Mouse (Mus musculus): ENCODE data around the gene Kcnc4. TPM values are rescaled to one million over a fixed set of nuclear protein-coding genes. Genes with fewer than 3 reads are reported as not detected.

Kcnc4 gene
- polyA plus RNA-seq, 2 experiments, result not detected

DNA sequence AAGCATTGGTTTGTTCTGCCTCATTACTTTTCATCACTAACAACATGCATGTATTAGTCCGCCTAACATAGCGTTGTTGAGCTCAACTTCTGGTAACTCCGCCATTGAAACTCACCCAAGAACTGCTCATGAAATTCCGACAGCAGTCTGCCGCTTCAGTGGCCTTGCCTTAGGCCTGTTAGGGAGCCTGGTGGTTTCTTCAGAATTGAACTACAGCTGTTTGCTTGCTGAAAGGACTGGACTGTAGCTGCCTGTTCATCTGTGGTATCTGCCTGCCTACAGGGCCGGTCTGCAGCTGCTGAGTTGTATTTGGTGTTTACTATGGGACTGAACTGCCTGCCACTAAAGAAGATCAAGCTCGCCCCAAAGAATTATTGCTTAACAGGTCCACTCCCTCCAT is 58.0 kb downstream of the Kcnc4 start:
- ATAC-seq (ENCODE audit: insufficient read depth) (no peak), DNase-seq (ENCODE audit: low read depth in 3 of 3, low spot score in 3 of 3) (no peak)
- Histone ChIP-seq H3K4me3 (ENCODE audit: insufficient read depth in 1 of 2, low read depth in 2 of 2, low read length in 2 of 2) (no peak overlapping the region), H3K9ac (replicated peaks) (no peak overlapping the region), H3K4me2 (ENCODE audit: low read depth) (no peak overlapping the region), H3K4me1 (replicated peaks; ENCODE audit: control insufficient read depth in 2 of 2, insufficient read depth in 2 of 2, low read length in 1 of 2) (no peaks in the 10 kb centered on the region), H3K27me3 (ENCODE audit: control insufficient read depth, insufficient read depth, low read length) (no peaks in the 10 kb centered on the region), H3K27ac (no peak overlapping the region), H3K36me3 (replicated peaks; ENCODE audit: control insufficient read depth, insufficient read depth, low read depth) (no peaks in the 10 kb centered on the region), H3K9me3 (ENCODE audit: control insufficient read depth, low read length) (no peaks in the 10 kb centered on the region)
- TF ChIP-seq EP300 (IDR thresholded peaks at IDR 0.05; ENCODE audit: low read depth), result no peak
- no peak for TF ChIP-seq CTCF (IDR thresholded peaks at IDR 0.05; ENCODE audit: low read depth)
- 76% methylated on average over 7 of the region's 7 CpGs for WGBS (ENCODE audit: insufficient replicate concordance)

DNA sequence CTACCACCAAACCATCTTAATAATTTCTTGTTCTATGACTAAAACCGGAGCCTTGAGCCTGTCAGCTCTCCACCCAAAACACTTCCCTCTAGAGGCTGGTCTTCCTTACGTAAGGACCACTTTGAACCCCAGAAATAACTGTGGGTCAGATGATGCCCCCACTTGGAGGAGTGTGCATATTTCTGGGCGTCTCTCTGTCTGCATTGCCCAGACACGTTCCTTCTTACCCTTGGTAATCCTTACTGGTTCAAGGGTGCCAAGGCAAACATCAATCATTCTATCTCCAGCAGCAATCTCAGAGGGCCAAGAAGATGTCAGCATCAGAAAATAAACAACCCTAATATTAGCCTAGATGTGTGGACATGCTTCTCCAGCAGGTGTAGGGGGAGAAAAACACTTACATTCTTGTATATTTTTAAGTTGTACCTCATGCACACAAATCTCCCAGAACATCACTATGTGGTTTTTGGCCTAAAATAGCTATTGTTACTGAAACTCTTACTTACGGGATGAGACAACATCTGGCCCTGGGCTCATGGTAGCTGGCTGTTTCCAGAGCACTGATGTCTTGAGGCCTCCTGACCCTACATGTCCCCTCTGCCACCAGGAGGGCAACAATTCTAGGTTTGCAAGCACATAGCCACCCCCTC is 59.2 kb downstream of the Kcnc4 start:
- no peak overlapping the region for H3K9ac ChIP-seq (replicated peaks)
- no peak overlapping the region for H3K4me3 ChIP-seq (ENCODE audit: insufficient read depth in 1 of 2, low read depth in 2 of 2, low read length in 2 of 2)
- no peak for DNase-seq (ENCODE audit: low read depth in 3 of 3, low spot score in 3 of 3)
- WGBS (ENCODE audit: insufficient replicate concordance), result 52% methylated on average over 5 of the region's 5 CpGs
- H3K4me2 ChIP-seq (ENCODE audit: low read depth), result no peak overlapping the region
- no peak for ATAC-seq (ENCODE audit: insufficient read depth)
- no peaks in the 10 kb centered on the region for H3K9me3 ChIP-seq (ENCODE audit: control insufficient read depth, low read length)
- no peaks in the 10 kb centered on the region for H3K4me1 ChIP-seq (replicated peaks; ENCODE audit: control insufficient read depth in 2 of 2, insufficient read depth in 2 of 2, low read length in 1 of 2)
- no peak overlapping the region for H3K27ac ChIP-seq
- H3K27me3 ChIP-seq (ENCODE audit: control insufficient read depth, insufficient read depth, low read length), result no peaks in the 10 kb centered on the region
- H3K36me3 ChIP-seq (replicated peaks; ENCODE audit: control insufficient read depth, insufficient read depth, low read depth), result no peaks in the 10 kb centered on the region
- TF ChIP-seq EP300 (IDR thresholded peaks at IDR 0.05; ENCODE audit: low read depth) (no peak), CTCF (IDR thresholded peaks at IDR 0.05; ENCODE audit: low read depth) (no peak)

DNA sequence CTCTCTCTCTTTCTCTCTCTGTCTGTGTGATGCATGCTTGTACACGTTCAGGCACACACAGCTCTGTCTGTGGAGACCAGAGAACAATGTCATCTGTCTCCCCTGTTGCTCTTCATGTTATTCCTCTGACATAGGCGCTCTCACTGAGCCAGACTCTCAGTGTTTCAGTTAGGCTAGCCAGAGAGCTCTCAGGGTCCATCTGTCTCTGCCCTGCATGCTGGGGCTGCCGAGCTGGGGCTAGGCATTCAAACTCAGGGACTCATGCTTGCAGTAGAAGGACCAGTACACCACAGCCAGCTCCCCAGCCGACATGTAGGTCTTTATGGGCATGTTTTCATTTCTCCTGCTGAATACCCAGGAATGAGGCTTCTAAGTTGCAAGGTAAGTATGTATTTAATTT is 68.2 kb downstream of the Kcnc4 start:
- no peaks in the 10 kb centered on the region for H3K4me1 ChIP-seq (replicated peaks; ENCODE audit: control insufficient read depth in 2 of 2, insufficient read depth in 2 of 2, low read length in 1 of 2)
- ATAC-seq (ENCODE audit: insufficient read depth) (no peak), DNase-seq (ENCODE audit: low read depth in 3 of 3, low spot score in 3 of 3) (no peak)
- H3K4me2 ChIP-seq (ENCODE audit: low read depth), result no peak overlapping the region
- H3K9me3 ChIP-seq (ENCODE audit: control insufficient read depth, low read length), result no peaks in the 10 kb centered on the region
- no peaks in the 10 kb centered on the region for H3K36me3 ChIP-seq (replicated peaks; ENCODE audit: control insufficient read depth, insufficient read depth, low read depth)
- 36% methylated on average over 4 of the region's 4 CpGs for WGBS (ENCODE audit: insufficient replicate concordance)
- no peak overlapping the region for H3K4me3 ChIP-seq (ENCODE audit: insufficient read depth in 1 of 2, low read depth in 2 of 2, low read length in 2 of 2)
- TF ChIP-seq CTCF (IDR thresholded peaks at IDR 0.05; ENCODE audit: low read depth) (no peak), EP300 (IDR thresholded peaks at IDR 0.05; ENCODE audit: low read depth) (no peak)
- no peak overlapping the region for H3K27ac ChIP-seq
- no peak overlapping the region for H3K9ac ChIP-seq (replicated peaks)
- no peaks in the 10 kb centered on the region for H3K27me3 ChIP-seq (ENCODE audit: control insufficient read depth, insufficient read depth, low read length)

Other genes with a start within 250 kb of the Kcnc4 start
- 0.05 and 0.08 TPM in 2 replicates for gene Cym, start 237.8 kb downstream of the Kcnc4 start, polyA plus RNA-seq (2012; rRNA removed)
- 0.20 TPM in 1 of 2 replicates, not detected in the other for gene Cym, start 237.8 kb downstream of the Kcnc4 start, polyA plus RNA-seq (2014; fragmentation: Nextera tagmentation; extraction: Ambion mirVana)
- gene A630076J17Rik, start 228.9 kb downstream of the Kcnc4 start, polyA plus RNA-seq (2012; rRNA removed), result not detected in 2 replicates
- 0.10 TPM in 1 of 2 replicates, not detected in the other for gene A630076J17Rik, start 228.9 kb downstream of the Kcnc4 start, polyA plus RNA-seq (2014; fragmentation: Nextera tagmentation; extraction: Ambion mirVana)
- 0.01 and 0.03 TPM in 2 replicates for gene Prok1, start 219.8 kb downstream of the Kcnc4 start, polyA plus RNA-seq (2012; rRNA removed)
- not detected in 2 replicates for gene Prok1, start 219.8 kb downstream of the Kcnc4 start, polyA plus RNA-seq (2014; fragmentation: Nextera tagmentation; extraction: Ambion mirVana)
- 41.3 and 44.7 TPM in 2 replicates for gene Lamtor5, start 180.7 kb downstream of the Kcnc4 start, polyA plus RNA-seq (2012; rRNA removed)
- 108 and 109 TPM in 2 replicates for gene Lamtor5, start 180.7 kb downstream of the Kcnc4 start, polyA plus RNA-seq (2014; fragmentation: Nextera tagmentation; extraction: Ambion mirVana)
- 0.03 TPM in 1 of 2 replicates, not detected in the other for gene Slc16a4, start 168.3 kb downstream of the Kcnc4 start, polyA plus RNA-seq (2012; rRNA removed)
- 0.27 and 0.30 TPM in 2 replicates for gene Slc16a4, start 168.3 kb downstream of the Kcnc4 start, polyA plus RNA-seq (2014; fragmentation: Nextera tagmentation; extraction: Ambion mirVana)
- 3.4 and 4.8 TPM in 2 replicates for gene Rbm15, start 125.9 kb downstream of the Kcnc4 start, polyA plus RNA-seq (2012; rRNA removed)
- gene Rbm15, start 125.9 kb downstream of the Kcnc4 start, polyA plus RNA-seq (2014; fragmentation: Nextera tagmentation; extraction: Ambion mirVana), result 8.7 and 9.0 TPM in 2 replicates
- 0.12 and 0.15 TPM in 2 replicates for gene Slc6a17, start 58.5 kb upstream of the Kcnc4 start, polyA plus RNA-seq (2012; rRNA removed)
- 0.11 TPM in 1 of 2 replicates, not detected in the other for gene Slc6a17, start 58.5 kb upstream of the Kcnc4 start, polyA plus RNA-seq (2014; fragmentation: Nextera tagmentation; extraction: Ambion mirVana)
- not detected in 2 replicates for gene Ubl4b, start 95.5 kb upstream of the Kcnc4 start, polyA plus RNA-seq (2012; rRNA removed)
- gene Ubl4b, start 95.5 kb upstream of the Kcnc4 start, polyA plus RNA-seq (2014; fragmentation: Nextera tagmentation; extraction: Ambion mirVana), result not detected in 2 replicates
- gene Alx3, start 135.5 kb upstream of the Kcnc4 start, polyA plus RNA-seq (2012; rRNA removed), result not detected in 2 replicates
- not detected in 2 replicates for gene Alx3, start 135.5 kb upstream of the Kcnc4 start, polyA plus RNA-seq (2014; fragmentation: Nextera tagmentation; extraction: Ambion mirVana)
- gene Gm10961, start 171.8 kb upstream of the Kcnc4 start, polyA plus RNA-seq (2012; rRNA removed), result not detected in 2 replicates
- gene Gm10961, start 171.8 kb upstream of the Kcnc4 start, polyA plus RNA-seq (2014; fragmentation: Nextera tagmentation; extraction: Ambion mirVana), result not detected in 2 replicates
- gene Strip1, start 172.1 kb upstream of the Kcnc4 start, polyA plus RNA-seq (2012; rRNA removed), result 9.1 and 9.9 TPM in 2 replicates
- gene Strip1, start 172.1 kb upstream of the Kcnc4 start, polyA plus RNA-seq (2014; fragmentation: Nextera tagmentation; extraction: Ambion mirVana), result 9.0 and 10.7 TPM in 2 replicates
- gene Ahcyl1, start 237.0 kb upstream of the Kcnc4 start, polyA plus RNA-seq (2012; rRNA removed), result 22.9 and 30.1 TPM in 2 replicates
- gene Ahcyl1, start 237.0 kb upstream of the Kcnc4 start, polyA plus RNA-seq (2014; fragmentation: Nextera tagmentation; extraction: Ambion mirVana), result 28.6 and 29.8 TPM in 2 replicates